In the genomic region with DNA sequence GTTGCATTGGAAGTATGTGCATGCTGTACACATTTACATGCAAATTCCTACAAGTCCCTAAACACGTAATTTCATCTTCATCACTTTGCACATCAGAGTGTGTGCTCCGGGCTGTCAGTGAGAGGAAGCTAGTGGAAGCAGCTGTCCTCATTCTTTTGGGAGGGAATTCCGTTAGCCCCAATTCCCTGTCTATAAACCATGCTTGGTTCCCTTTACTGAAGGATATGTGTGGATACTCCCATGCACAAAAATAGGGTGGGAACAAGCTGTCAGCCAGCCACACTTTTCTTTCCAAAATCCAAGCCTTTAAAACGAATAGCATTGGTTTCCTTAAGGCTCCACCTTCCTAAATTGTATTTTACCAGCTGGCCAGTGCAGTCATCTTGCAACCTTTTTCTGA, we compare ENCODE assay signal across 11 mouse cellular contexts. TPM values are rescaled to one million over a fixed set of nuclear protein-coding genes. Genes with fewer than 3 reads are reported as not detected.
DNase-seq lines count a peak whose midpoint lies in the region; ATAC-seq and TF ChIP-seq lines count a peak whose summit lies in the region.
"Had no signal": no experiment of that assay in that cellular context is flagged by ENCODE, and none has a peak within 500 bp of the region (broad histone marks: within the 10 kb centered on the region; RNA-seq: fewer than 3 reads in every experiment).

No protein-coding gene starts in this region.

- 0 out of 2 replicates have a peak overlapping the region, but pooled peaks have one; percentile 61 for H3K4me2 ChIP-seq in lung, embryonic 14.5 days
- H3K4me2 ChIP-seq in forebrain, embryonic 11.5 days (ENCODE audit: low read depth, low read length, severe bottlenecking), result peak overlapping the region; percentile 69; the same call in 1 of the 2 replicates
- H3K4me2 ChIP-seq in hindbrain, embryonic 16.5 days (ENCODE audit: low read length), result peak overlapping the region; percentile 57
- H3K4me2 ChIP-seq in neural tube, embryonic 12.5 days (replicated peaks), result peak overlapping the region; percentile 73

- no peak overlapping the region for H3K27ac ChIP-seq in lung, embryonic 14.5 days (ENCODE audit: low read depth)
- no peak overlapping the region for H3K27ac ChIP-seq in forebrain, embryonic 11.5 days (ENCODE audit: low read depth, low read length)
- H3K27ac ChIP-seq in hindbrain, embryonic 16.5 days (ENCODE audit: low read depth, low read length), result peak overlapping the region; percentile 92
- H3K27ac ChIP-seq in neural tube, embryonic 12.5 days, result peak overlapping the region; percentile 2; the same call in 1 of the 2 replicates

- no peak for TF ChIP-seq CTCF in lung, embryonic 14.5 days (IDR thresholded peaks at IDR 0.05; ENCODE audit: low read depth)

- peak; percentile 1 for DNase-seq in lung, embryonic 14.5 days
- no peak for DNase-seq in lung, postnatal 14 days
- no peak for DNase-seq in forebrain, embryonic 11.5 days (ENCODE audit: low spot score)
- DNase-seq in c-Kit-positive CD71-positive TER-119-positive erythroid progenitor cells, embryonic 14.5 days (ENCODE audit: low spot score), result no peak
- DNase-seq in spleen, adult 18-20 months, result no peak
- DNase-seq in lung, postnatal 36 days, result no peak
- DNase-seq: cerebellum, adult 8-10 months; heart, postnatal 14 days; liver, postnatal 0 days had no signal

- H3K9me3 ChIP-seq in lung, embryonic 14.5 days (ENCODE audit: low read depth, low read length), result no peaks in the 10 kb centered on the region
- no peaks in the 10 kb centered on the region for H3K9me3 ChIP-seq in forebrain, embryonic 11.5 days (ENCODE audit: control insufficient read depth, low read length)
- H3K9me3 ChIP-seq in hindbrain, embryonic 16.5 days (ENCODE audit: control insufficient read depth, low read length), result no peaks in the 10 kb centered on the region
- no peaks in the 10 kb centered on the region for H3K9me3 ChIP-seq in neural tube, embryonic 12.5 days

- no peak for ATAC-seq in lung, embryonic 14.5 days (ENCODE audit: insufficient read depth)
- ATAC-seq in forebrain, embryonic 11.5 days (replicated peaks; ENCODE audit: low FRiP score), result no peak
- no peak for ATAC-seq in hindbrain, embryonic 16.5 days
- no peak for ATAC-seq in neural tube, embryonic 12.5 days (ENCODE audit: low FRiP score, low read depth)
- ATAC-seq: liver, postnatal 0 days had no signal

- no peak overlapping the region for H3K4me3 ChIP-seq in lung, embryonic 14.5 days (ENCODE audit: low read depth, low read length)
- H3K4me3 ChIP-seq in forebrain, embryonic 11.5 days (ENCODE audit: low read depth, low read length), result no peak overlapping the region; the same call in 1 of the 2 replicates
- H3K4me3 ChIP-seq in hindbrain, embryonic 16.5 days (ENCODE audit: low read length), result peak overlapping the region; percentile 69
- peak overlapping the region; percentile 43 for H3K4me3 ChIP-seq in neural tube, embryonic 12.5 days

- H3K27me3 ChIP-seq in lung, embryonic 14.5 days (ENCODE audit: insufficient read depth, low read length), result peaks cover 12% of the 10 kb centered on the region; the same call in 1 of the 2 replicates
- H3K27me3 ChIP-seq in forebrain, embryonic 11.5 days (ENCODE audit: control insufficient read depth, insufficient read depth, low read length), result no peaks in the 10 kb centered on the region
- H3K27me3 ChIP-seq in hindbrain, embryonic 16.5 days (replicated peaks; ENCODE audit: control insufficient read depth, insufficient read depth, low read length), result no peaks in the 10 kb centered on the region
- no peaks in the 10 kb centered on the region for H3K27me3 ChIP-seq in neural tube, embryonic 12.5 days (replicated peaks)

- H3K36me3 ChIP-seq in lung, embryonic 14.5 days (ENCODE audit: insufficient read depth), result no peaks in the 10 kb centered on the region
- H3K36me3 ChIP-seq in forebrain, embryonic 11.5 days (ENCODE audit: control insufficient read depth, insufficient read depth, low read length), result no peaks in the 10 kb centered on the region
- H3K36me3 ChIP-seq in hindbrain, embryonic 16.5 days (ENCODE audit: control insufficient read depth, insufficient read depth, low read length), result no peaks in the 10 kb centered on the region
- H3K36me3 ChIP-seq in neural tube, embryonic 12.5 days, result no peaks in the 10 kb centered on the region

- H3K9ac ChIP-seq in lung, embryonic 14.5 days, result no peak overlapping the region
- H3K9ac ChIP-seq in forebrain, embryonic 11.5 days (ENCODE audit: low read length), result no peak overlapping the region
- peak overlapping the region; percentile 81 for H3K9ac ChIP-seq in hindbrain, embryonic 16.5 days (ENCODE audit: low read depth, low read length)
- H3K9ac ChIP-seq in neural tube, embryonic 12.5 days, result peak overlapping the region; percentile 54; the same call in 1 of the 2 replicates
- H3K9ac ChIP-seq: liver, postnatal 0 days had no signal

- 0 out of 2 replicates have a peak, but pooled peaks cover 3% of the 10 kb centered on the region for H3K4me1 ChIP-seq in lung, embryonic 14.5 days (ENCODE audit: insufficient read depth)
- peaks cover 5% of the 10 kb centered on the region; the same call in 1 of the 2 replicates for H3K4me1 ChIP-seq in forebrain, embryonic 11.5 days (replicated peaks; ENCODE audit: control insufficient read depth, insufficient read depth, low read length)
- H3K4me1 ChIP-seq in hindbrain, embryonic 16.5 days (ENCODE audit: control insufficient read depth, insufficient read depth, low read depth, low read length), result peaks cover 20% of the 10 kb centered on the region
- H3K4me1 ChIP-seq in neural tube, embryonic 12.5 days, result peaks cover 12% of the 10 kb centered on the region; the same call in 1 of the 2 replicates

- 16% methylated on average over 4 of the region's 4 CpGs for WGBS in lung, embryonic 14.5 days
- WGBS in forebrain, embryonic 11.5 days, result 41% methylated on average over 4 of the region's 4 CpGs
- WGBS in hindbrain, embryonic 16.5 days, result 15% methylated on average over 4 of the region's 4 CpGs
- 29% methylated on average over 4 of the region's 4 CpGs for WGBS in neural tube, embryonic 12.5 days

RNA-seq across cellular contexts. Expression of a gene that starts 2.1 kb away (rescaled TPM):
- 14.8 and 14.9 TPM in 2 replicates for polyA plus RNA-seq in lung, embryonic 14.5 days (2014; fragmentation: Nextera tagmentation; extraction: Ambion mirVana)
- 106 and 111 TPM in 2 replicates for polyA plus RNA-seq in forebrain, embryonic 11.5 days (2014; fragmentation: Nextera tagmentation; extraction: Ambion mirVana)
- polyA plus RNA-seq in hindbrain, embryonic 16.5 days (2015; fragmentation: Nextera tagmentation; extraction: Ambion mirVana), result 1,585 and 1,771 TPM in 2 replicates
- polyA plus RNA-seq in neural tube, embryonic 12.5 days (2016; fragmentation: Nextera tagmentation; extraction: Ambion mirVana), result 485 and 540 TPM in 2 replicates

Comparison
In these comparisons a context has a peak if more than half of its experiments do, and no peak if none do; other contexts are left out.
1. H3K27ac ChIP-seq: peak in hindbrain, embryonic 16.5 days (single experiment) and neural tube, embryonic 12.5 days (single experiment); none in lung, embryonic 14.5 days (single experiment) and forebrain, embryonic 11.5 days (single experiment).
2. H3K4me3 ChIP-seq: peak in hindbrain, embryonic 16.5 days (single experiment) and neural tube, embryonic 12.5 days (single experiment); none in lung, embryonic 14.5 days (single experiment) and forebrain, embryonic 11.5 days (single experiment).
3. H3K9ac ChIP-seq: peak in hindbrain, embryonic 16.5 days (single experiment) and neural tube, embryonic 12.5 days (single experiment); none in lung, embryonic 14.5 days (single experiment) and forebrain, embryonic 11.5 days (single experiment).
4. Peak in every context shown above with its lines, with median percentiles within 50 percentile points of each other: H3K4me2 ChIP-seq.